Mouse (Mus musculus): ENCODE results near the gene 4930558K02Rik.

DNA sequence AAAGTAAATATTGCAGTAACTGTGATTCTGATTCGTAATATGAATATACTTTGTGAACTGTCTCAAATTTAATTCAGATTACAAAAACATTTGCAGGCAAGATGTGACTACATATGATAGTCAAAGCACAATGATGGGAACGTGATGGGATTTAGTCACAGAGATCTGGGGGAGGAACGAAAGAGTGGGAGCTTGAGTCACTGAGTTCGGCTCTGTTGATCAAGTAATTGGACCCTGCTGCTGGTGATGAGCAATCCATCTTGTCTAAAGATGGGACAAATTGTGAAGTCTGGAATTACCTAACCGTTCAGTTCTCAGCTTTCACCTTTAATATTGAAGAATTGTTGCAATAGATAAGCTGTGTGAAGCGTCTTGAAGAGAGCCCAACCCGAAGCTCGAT is 7.2 kb downstream of the 4930558K02Rik start:
- no peak for TF ChIP-seq POLR2A (IDR thresholded peaks at IDR 0.05; ENCODE audit: borderline replicate concordance, extremely low read depth, insufficient read depth, insufficient read length, poor library complexity, severe bottlenecking)
- TF ChIP-seq CTCF (IDR thresholded peaks at IDR 0.05; ENCODE audit: borderline replicate concordance, extremely low read depth, insufficient read depth, insufficient read length) = no peak

Measured in brain, embryonic 14.5 days (tissue).